Mouse (Mus musculus): ENCODE data around the gene Ntmt1. TPM values are rescaled to one million over a fixed set of nuclear protein-coding genes. Genes with fewer than 3 reads are reported as not detected.

The Ntmt1 gene
- polyA plus RNA-seq, 1 experiment from 2014 or later, result 52.4 TPM

DNA sequence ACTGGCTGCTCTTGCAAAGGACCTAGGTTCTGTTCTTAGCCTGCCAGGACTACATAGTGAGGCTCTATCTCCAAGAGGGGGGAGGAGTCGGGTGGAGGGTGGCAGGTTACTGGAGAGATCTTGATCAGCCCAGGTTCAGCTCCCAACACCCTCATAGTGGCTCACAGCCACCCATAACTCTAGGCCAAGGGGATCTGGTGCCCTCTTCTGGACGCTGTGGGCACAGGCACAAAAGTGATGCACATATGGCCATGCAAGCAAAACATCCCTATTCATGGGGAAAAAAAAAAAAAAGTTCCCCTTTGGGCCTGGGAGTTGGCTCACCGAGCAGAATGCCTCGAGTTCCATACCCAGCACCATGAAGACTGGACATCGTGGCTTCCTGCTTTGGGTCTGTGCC, 21.7 kb downstream of the Ntmt1 start:
- Histone ChIP-seq H3K9ac (ENCODE audit: low read length) (no peak overlapping the region), H3K27ac (replicated peaks) (no peak overlapping the region), H3K9me3 (ENCODE audit: control insufficient read depth, low read length) (no peaks in the 10 kb centered on the region), H3K27me3 (ENCODE audit: control insufficient read depth, insufficient read depth, low read length) (no peaks in the 10 kb centered on the region), H3K36me3 (ENCODE audit: control insufficient read depth, insufficient read depth, low read length) (peaks cover 9% of the 10 kb centered on the region), H3K4me1 (replicated peaks; ENCODE audit: control insufficient read depth, insufficient read depth) (peaks cover 5% of the 10 kb centered on the region; the same call in 1 of the 2 replicates), H3K4me3 (ENCODE audit: low read depth, low read length) (no peak overlapping the region), H3K4me2 (replicated peaks; ENCODE audit: low read depth) (no peak overlapping the region)
- no peak for TF ChIP-seq EP300 (optimal IDR thresholded peaks at IDR 0.05)
- TF ChIP-seq CTCF (IDR thresholded peaks at IDR 0.05; ENCODE audit: low read depth), result peak; percentile 73
- DNase-seq (ENCODE audit: low spot score) (peak; percentile 47), ATAC-seq (ENCODE audit: low FRiP score, low TSS enrichment) (no peak)
- 36% methylated on average over 5 of the region's 5 CpGs for WGBS

DNA sequence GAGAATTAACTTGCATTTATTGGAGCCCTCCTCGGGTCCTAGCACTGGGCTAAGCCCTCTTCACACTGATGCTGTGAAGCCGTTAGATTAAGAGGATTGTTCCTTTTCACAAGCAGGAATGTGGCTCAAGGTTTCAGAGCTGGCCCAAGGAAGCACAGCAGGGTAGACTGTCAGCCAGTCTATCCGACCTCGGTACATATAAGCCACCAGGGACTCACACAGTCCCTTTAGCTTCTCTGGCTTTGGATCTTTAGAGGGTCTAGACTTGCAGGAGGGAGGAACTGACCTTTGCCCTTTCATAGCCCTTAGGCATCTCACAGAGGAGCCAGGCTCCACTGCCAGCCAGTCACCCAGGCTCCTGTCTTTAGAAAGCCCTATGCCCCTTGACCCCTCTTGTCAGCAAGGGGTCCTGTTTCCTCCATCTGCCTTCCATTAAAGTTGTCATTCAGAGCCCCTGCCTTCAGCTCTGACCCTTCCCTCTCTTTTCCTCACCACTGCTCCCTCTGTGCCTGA, 22.7 kb downstream of the Ntmt1 start, which contains the start of gene Asb6:
Gene Asb6 (minus strand): TSS at position 51 of the 513 bp plus-strand sequence.
- no peaks in the 10 kb centered on the region for H3K27me3 ChIP-seq (ENCODE audit: control insufficient read depth, insufficient read depth, low read length)
- H3K27ac ChIP-seq (replicated peaks), result no peak within 1 kb of the TSS
- no peak for ATAC-seq (ENCODE audit: low FRiP score, low TSS enrichment)
- 37% methylated on average over 4 of the region's 4 CpGs for WGBS
- no peak for DNase-seq (ENCODE audit: low spot score)
- no peak within 1 kb of the TSS for H3K4me2 ChIP-seq (replicated peaks; ENCODE audit: low read depth)
- TF ChIP-seq EP300 (optimal IDR thresholded peaks at IDR 0.05) (no peak), CTCF (IDR thresholded peaks at IDR 0.05; ENCODE audit: low read depth) (no peak)
- peaks cover 5% of the 10 kb centered on the region; the same call in 1 of the 2 replicates for H3K4me1 ChIP-seq (replicated peaks; ENCODE audit: control insufficient read depth, insufficient read depth)
- no peaks in the 10 kb centered on the region for H3K9me3 ChIP-seq (ENCODE audit: control insufficient read depth, low read length)
- H3K9ac ChIP-seq (ENCODE audit: low read length), result no peak within 1 kb of the TSS
- H3K36me3 ChIP-seq (ENCODE audit: control insufficient read depth, insufficient read depth, low read length), result peaks cover 5% of the 10 kb centered on the region; the same call in 1 of the 2 replicates
- H3K4me3 ChIP-seq (ENCODE audit: low read depth, low read length), result no peak within 1 kb of the TSS

DNA sequence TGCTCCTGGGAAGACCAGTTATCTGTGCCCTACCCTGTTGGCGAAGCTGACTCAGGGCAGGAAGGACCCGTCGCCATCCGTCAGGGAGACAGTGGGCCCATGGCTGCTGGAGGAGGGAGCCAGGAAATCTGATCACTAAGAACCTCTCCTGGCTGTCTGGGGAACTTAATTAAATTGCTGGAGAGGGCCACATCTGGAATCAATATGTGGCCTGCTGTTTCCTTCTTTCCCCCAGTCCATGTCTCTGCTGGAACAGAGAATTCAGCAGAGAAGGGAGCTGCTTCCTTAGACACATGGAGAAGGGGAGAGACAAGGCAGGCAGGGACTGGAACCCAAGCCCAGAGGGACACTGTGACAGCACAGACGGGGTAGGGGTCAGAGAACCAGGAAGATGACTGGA, 26.0 kb downstream of the Ntmt1 start:
- H3K27ac ChIP-seq (replicated peaks), result no peak overlapping the region
- H3K36me3 ChIP-seq (ENCODE audit: control insufficient read depth, insufficient read depth, low read length), result no peaks in the 10 kb centered on the region
- DNase-seq (ENCODE audit: low spot score) (no peak), ATAC-seq (ENCODE audit: low FRiP score, low TSS enrichment) (no peak)
- no peak overlapping the region for H3K9ac ChIP-seq (ENCODE audit: low read length)
- WGBS, result 55% methylated on average over 5 of the region's 5 CpGs
- 0 out of 2 replicates have a peak, but pooled peaks cover 3% of the 10 kb centered on the region for H3K4me1 ChIP-seq (replicated peaks; ENCODE audit: control insufficient read depth, insufficient read depth)
- no peak overlapping the region for H3K4me3 ChIP-seq (ENCODE audit: low read depth, low read length)
- H3K27me3 ChIP-seq (ENCODE audit: control insufficient read depth, insufficient read depth, low read length), result no peaks in the 10 kb centered on the region
- no peak for TF ChIP-seq CTCF (IDR thresholded peaks at IDR 0.05; ENCODE audit: low read depth)
- H3K9me3 ChIP-seq (ENCODE audit: control insufficient read depth, low read length), result no peaks in the 10 kb centered on the region
- H3K4me2 ChIP-seq (replicated peaks; ENCODE audit: low read depth), result no peak overlapping the region

DNA sequence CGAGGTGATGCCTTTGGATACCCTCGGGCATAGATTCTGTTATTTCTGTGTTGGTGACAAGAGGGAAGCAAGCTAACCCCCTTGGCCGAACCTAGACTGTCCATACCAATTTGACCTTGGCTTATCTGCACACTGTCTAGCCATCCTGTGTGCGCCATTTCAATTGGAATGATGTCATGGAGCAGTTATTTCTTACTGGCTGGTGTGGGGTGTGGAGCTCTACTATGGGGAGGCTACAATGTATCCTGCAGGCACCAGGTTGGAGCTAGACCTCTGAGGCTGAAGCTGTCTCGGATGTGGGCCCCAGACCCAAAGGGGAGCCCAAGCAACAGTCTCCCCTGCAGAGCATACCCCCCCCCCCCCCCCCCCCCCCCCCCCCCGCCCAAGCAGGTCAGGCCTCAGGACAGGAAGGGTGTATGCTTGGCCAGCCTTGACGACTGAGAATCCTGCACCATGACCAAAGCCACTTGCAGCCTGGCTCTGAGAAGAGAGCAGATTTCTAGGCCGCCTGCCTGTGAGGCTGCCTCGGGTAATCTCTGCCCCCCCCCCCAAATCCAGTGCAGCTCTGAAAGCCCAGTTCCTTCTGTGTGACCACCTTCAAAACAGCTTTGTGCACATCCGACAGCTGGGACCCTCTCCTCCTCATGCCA, 26.9 kb downstream of the Ntmt1 start, which contains the start of gene Prrx2:
Gene Prrx2 (plus strand): TSS at position 600 of the 650 bp plus-strand sequence.
- no peak for DNase-seq (ENCODE audit: low spot score)
- Histone ChIP-seq H3K36me3 (ENCODE audit: control insufficient read depth, insufficient read depth, low read length) (no peaks in the 10 kb centered on the region), H3K9me3 (ENCODE audit: control insufficient read depth, low read length) (no peaks in the 10 kb centered on the region), H3K4me1 (replicated peaks; ENCODE audit: control insufficient read depth, insufficient read depth) (0 out of 2 replicates have a peak, but pooled peaks cover 3% of the 10 kb centered on the region), H3K4me3 (ENCODE audit: low read depth, low read length) (no peak within 1 kb of the TSS), H3K27me3 (ENCODE audit: control insufficient read depth, insufficient read depth, low read length) (no peaks in the 10 kb centered on the region), H3K27ac (replicated peaks) (no peak within 1 kb of the TSS), H3K4me2 (replicated peaks; ENCODE audit: low read depth) (no peak within 1 kb of the TSS), H3K9ac (ENCODE audit: low read length) (no peak within 1 kb of the TSS)
- ATAC-seq (ENCODE audit: low FRiP score, low TSS enrichment), result no peak
- TF ChIP-seq CTCF (IDR thresholded peaks at IDR 0.05; ENCODE audit: low read depth) (no peak), EP300 (optimal IDR thresholded peaks at IDR 0.05) (no peak)
- 75% methylated on average over 8 of the region's 10 CpGs for WGBS

DNA sequence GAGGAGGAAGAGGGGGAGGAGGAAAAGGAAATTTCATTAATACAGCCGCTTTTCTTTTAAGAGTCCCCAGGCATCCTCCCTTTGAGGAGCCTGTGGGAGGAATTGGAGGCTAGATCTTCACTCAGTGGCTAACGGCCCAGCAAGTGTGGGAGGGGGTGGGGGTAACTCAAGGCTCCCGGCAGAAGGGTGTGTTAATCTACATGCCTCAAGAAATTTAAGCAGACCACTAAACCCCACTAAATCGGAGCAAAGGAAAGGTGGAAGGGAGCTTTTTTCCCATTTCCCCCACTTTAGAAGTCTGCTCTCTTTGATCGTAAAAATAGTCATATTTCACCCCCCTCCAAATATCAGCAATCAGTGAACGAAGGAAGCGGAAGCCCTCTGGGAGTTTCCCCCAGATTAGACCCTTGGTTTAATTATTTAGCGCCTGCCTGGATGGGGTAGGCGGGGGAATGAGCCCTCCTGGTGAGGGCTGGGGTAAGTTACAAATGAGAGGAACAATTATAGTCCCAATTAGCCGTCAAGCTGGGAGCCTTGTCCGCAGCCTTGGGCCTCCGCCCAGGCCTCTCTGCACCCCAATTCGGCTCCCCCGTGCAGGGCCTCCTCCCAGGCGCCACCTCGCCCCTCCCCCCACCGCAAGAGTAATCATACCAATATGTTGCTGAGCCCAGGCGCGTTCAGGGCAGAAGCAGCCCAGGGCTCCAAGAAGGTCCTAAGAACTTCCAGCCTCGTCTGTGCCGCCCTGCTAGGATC, 28.8 kb downstream of the Ntmt1 start:
- Histone ChIP-seq H3K4me2 (replicated peaks; ENCODE audit: low read depth) (no peak overlapping the region), H3K4me3 (ENCODE audit: low read depth, low read length) (no peak overlapping the region), H3K9me3 (ENCODE audit: control insufficient read depth, low read length) (no peaks in the 10 kb centered on the region), H3K27ac (replicated peaks) (no peak overlapping the region), H3K4me1 (replicated peaks; ENCODE audit: control insufficient read depth, insufficient read depth) (0 out of 2 replicates have a peak, but pooled peaks cover 3% of the 10 kb centered on the region), H3K9ac (ENCODE audit: low read length) (no peak overlapping the region), H3K27me3 (ENCODE audit: control insufficient read depth, insufficient read depth, low read length) (no peaks in the 10 kb centered on the region), H3K36me3 (ENCODE audit: control insufficient read depth, insufficient read depth, low read length) (no peaks in the 10 kb centered on the region)
- no peak for ATAC-seq (ENCODE audit: low FRiP score, low TSS enrichment)
- DNase-seq (ENCODE audit: low spot score), result no peak
- 19% methylated on average over 21 of the region's 21 CpGs for WGBS
- TF ChIP-seq CTCF (IDR thresholded peaks at IDR 0.05; ENCODE audit: low read depth), result no peak
- no peak for TF ChIP-seq EP300 (optimal IDR thresholded peaks at IDR 0.05)

All from stomach, postnatal 0 days (tissue).